Mouse (Mus musculus): ENCODE data around the gene Nuak1.

DNA sequence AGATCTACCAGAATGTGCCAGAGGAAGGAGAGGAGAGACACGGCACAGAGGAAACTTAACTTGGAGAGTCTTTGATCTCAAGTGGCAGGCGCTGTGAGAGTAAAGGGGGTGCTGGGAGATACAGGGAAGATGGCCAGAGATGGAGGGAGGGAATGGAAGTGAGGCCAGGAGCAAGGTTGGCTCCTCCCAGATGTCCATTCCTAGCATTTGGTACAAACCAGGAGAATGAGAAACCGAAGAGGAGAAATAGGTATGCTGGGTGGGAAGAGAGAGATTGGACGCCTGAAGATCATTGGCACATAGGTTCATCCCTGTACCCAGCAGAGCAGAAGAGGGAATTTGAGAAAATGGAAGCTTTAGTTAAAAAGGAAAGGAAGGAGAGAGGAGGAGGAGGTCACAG, 82.8 kb downstream of the Nuak1 start:
- TF ChIP-seq RAD21 (IDR thresholded peaks at IDR 0.05; ENCODE audit: low read depth, low read length) (no peak), POLR2A (IDR thresholded peaks at IDR 0.05; ENCODE audit: control insufficient read depth in 1 of 2, insufficient read depth in 1 of 2, low read depth in 1 of 2, low read length in 2 of 2, poor library complexity in 1 of 2) (no peak)
